Mouse (Mus musculus): Measurements from ENCODE around the gene Amigo1. TPM values are rescaled to one million over a fixed set of nuclear protein-coding genes. Genes with fewer than 3 reads are reported as not detected.
A peak's percentile ranks its signal among the peaks of the same experiment; 100 is the strongest.

Amigo1 gene
- polyA plus RNA-seq (2012; rRNA removed), result 19.5 and 25.0 TPM in 2 replicates

DNA sequence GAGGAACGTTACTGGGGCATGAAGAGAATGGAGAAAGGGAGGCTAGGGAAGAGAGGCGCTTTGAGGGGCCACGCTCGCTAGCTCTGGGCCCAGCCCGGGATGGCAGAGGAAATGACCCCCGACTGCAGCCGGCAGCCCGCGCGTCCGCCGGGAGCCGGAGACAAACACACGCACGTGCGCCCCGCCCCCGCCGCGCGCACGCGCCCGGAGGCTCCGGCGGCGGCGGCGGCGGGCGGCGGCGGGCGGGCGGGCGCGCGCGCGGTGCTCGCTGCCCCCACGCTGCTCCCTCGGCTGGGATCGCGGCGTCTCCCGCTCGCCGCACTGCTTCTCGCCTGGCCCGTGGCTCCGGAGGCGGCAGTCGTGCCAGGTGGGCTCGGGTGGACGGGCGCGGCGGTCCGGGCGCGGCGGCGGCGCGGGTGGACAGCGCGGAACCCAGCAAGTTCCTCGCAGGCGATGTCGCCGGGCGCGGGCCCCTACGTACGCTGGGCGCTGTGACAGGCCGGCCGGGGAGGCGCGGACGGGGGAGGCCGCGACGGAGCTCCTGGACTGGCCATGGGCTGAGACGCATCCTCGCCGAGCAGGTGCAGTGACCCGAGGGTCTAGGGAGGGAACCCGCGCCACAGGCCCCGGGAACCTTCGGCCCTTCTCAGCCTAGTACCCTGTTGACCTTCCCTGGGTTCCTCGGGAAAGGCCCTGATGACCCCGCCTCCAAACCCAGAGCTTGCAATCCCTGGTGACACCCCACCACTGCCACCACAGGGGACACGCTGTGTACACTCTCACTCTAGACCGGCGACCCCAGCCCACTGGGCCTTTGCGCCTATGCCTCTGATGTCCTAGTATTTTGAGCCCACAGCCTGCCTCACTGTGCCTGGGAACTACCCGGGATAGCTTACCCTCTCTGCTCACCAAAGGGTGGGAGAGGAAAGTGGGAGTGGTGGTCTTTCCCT is at the start of gene Amigo1:
Amigo1 (plus strand) TSS at position 238 of the 950 bp plus-strand sequence.
- TF ChIP-seq POLR2A (IDR thresholded peaks at IDR 0.05; ENCODE audit: borderline replicate concordance, extremely low read depth, insufficient read depth, insufficient read length, poor library complexity, severe bottlenecking) (0 out of 2 replicates have a peak, but pooled peaks have one; percentile 8), CTCF (IDR thresholded peaks at IDR 0.05; ENCODE audit: borderline replicate concordance, extremely low read depth, insufficient read depth, insufficient read length) (no peak)
- peak; percentile 78 for DNase-seq (ENCODE audit: low read depth)

DNA sequence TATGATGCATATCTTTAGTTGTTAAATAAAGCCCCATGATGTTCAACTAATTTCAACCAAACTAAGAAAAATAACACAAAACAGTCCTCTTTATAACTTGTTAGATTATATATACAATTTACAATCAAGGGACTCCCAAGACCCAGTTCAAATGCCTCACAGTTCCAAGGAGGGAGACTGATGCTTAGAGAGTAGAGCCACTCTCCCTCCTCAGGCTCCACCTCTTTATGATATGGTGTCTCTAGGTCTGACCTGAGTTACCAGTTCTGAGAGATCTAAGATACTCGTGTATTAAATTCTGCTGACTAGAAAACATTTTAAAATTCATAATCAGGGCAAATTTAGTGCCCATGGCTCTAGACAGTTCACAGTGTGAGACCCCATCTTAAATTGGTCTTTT is 47.0 kb upstream of the Amigo1 start:
- no peak for TF ChIP-seq POLR2A (IDR thresholded peaks at IDR 0.05; ENCODE audit: borderline replicate concordance, extremely low read depth, insufficient read depth, insufficient read length, poor library complexity, severe bottlenecking)
- DNase-seq (ENCODE audit: low read depth), result no peak

DNA sequence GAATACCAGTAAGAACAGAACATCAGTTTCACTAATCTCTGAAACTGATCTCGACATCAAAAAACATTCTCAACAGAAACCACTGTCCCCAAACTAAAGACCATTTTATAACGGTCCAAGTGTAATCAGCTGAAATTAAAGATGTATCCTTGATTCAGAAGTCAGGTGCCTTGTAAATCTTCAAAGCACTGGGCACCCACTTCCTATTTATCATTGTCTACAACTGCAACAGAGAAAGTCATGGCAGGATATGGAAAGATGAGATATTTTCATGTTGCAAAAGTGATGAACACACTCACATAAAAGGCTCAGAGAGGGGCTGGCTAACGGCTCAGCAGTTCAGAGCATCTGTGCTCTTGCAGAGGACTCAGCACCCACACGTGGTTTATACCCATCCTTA is 45.3 kb upstream of the Amigo1 start:
- no peak for TF ChIP-seq CTCF (IDR thresholded peaks at IDR 0.05; ENCODE audit: borderline replicate concordance, extremely low read depth, insufficient read depth, insufficient read length)
- TF ChIP-seq POLR2A (IDR thresholded peaks at IDR 0.05; ENCODE audit: borderline replicate concordance, extremely low read depth, insufficient read depth, insufficient read length, poor library complexity, severe bottlenecking), result no peak
- no peak for DNase-seq (ENCODE audit: low read depth)

GRCm38 (mm10) chr3:108145534-108146445 is 40.3 kb upstream of the Amigo1 start, which contains the start of gene Gnai3:
Gene Gnai3 (minus strand): TSS chr3:108146146.
- peak; percentile 97 for DNase-seq (ENCODE audit: low read depth)
- TF ChIP-seq CTCF (IDR thresholded peaks at IDR 0.05; ENCODE audit: borderline replicate concordance, extremely low read depth, insufficient read depth, insufficient read length) (no peak; the same call in 1 of the 2 replicates), POLR2A (IDR thresholded peaks at IDR 0.05; ENCODE audit: borderline replicate concordance, extremely low read depth, insufficient read depth, insufficient read length, poor library complexity, severe bottlenecking) (peak; percentile 87; the same call in 1 of the 2 replicates)

GRCm38 (mm10) chr3:108146671-108147070 is 39.5 kb upstream of the Amigo1 start:
- DNase-seq (ENCODE audit: low read depth), result no peak
- no peak for TF ChIP-seq POLR2A (IDR thresholded peaks at IDR 0.05; ENCODE audit: borderline replicate concordance, extremely low read depth, insufficient read depth, insufficient read length, poor library complexity, severe bottlenecking)
- TF ChIP-seq CTCF (IDR thresholded peaks at IDR 0.05; ENCODE audit: borderline replicate concordance, extremely low read depth, insufficient read depth, insufficient read length), result no peak

GRCm38 (mm10) chr3:108147386-108148235 is 38.5 kb upstream of the Amigo1 start:
- TF ChIP-seq CTCF (IDR thresholded peaks at IDR 0.05; ENCODE audit: borderline replicate concordance, extremely low read depth, insufficient read depth, insufficient read length) (peak; percentile 85; the same call in 1 of the 2 replicates), POLR2A (IDR thresholded peaks at IDR 0.05; ENCODE audit: borderline replicate concordance, extremely low read depth, insufficient read depth, insufficient read length, poor library complexity, severe bottlenecking) (no peak)
- peak; percentile 95 for DNase-seq (ENCODE audit: low read depth)

DNA sequence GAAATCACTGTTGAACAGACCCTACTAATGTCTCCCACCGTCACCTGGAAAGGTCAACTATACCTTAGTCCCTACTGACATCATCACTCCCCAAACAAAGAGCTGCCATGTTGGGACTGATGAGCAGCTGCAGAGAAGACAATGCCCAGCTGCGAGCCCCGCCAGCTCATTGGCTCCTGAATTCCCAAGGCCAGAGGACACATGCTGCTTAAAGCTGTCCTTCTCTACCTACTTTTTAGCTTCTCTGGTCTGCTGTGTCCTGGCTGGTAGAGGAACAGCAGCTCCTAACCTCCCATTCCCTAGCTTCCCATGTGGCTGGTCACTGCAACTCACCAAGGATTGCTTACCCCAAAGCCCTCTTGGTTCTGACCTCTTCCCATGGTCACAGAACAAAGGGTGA is 33.8 kb upstream of the Amigo1 start:
- no peak for DNase-seq (ENCODE audit: low read depth)
- no peak for TF ChIP-seq POLR2A (IDR thresholded peaks at IDR 0.05; ENCODE audit: borderline replicate concordance, extremely low read depth, insufficient read depth, insufficient read length, poor library complexity, severe bottlenecking)
- no peak for TF ChIP-seq CTCF (IDR thresholded peaks at IDR 0.05; ENCODE audit: borderline replicate concordance, extremely low read depth, insufficient read depth, insufficient read length)

DNA sequence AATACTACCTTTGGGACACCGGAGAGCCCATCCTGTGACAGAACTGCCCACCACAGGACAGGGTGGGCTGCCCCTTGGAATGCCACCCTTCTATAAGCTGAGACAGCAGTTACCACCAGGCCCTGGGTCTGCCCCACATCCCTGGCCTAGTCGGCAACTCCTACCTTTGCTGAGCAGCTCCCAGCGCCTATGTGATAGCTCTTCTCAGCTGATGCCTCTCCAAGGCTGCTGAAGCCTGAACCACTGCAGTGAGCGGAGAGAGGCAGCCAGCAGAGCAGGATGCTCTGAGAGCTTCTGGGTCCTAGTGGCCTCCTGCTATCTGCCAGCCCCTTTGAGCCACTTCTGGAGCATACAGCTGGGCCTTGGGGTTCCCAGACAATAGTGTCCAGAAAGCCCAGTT is 31.5 kb upstream of the Amigo1 start, which contains the start of gene Gpr61:
Gpr61 (minus strand) TSS at position 227 of the 400 bp plus-strand sequence.
- TF ChIP-seq CTCF (IDR thresholded peaks at IDR 0.05; ENCODE audit: borderline replicate concordance, extremely low read depth, insufficient read depth, insufficient read length), result no peak
- no peak for TF ChIP-seq POLR2A (IDR thresholded peaks at IDR 0.05; ENCODE audit: borderline replicate concordance, extremely low read depth, insufficient read depth, insufficient read length, poor library complexity, severe bottlenecking)
- DNase-seq (ENCODE audit: low read depth), result peak; percentile 66

- TF ChIP-seq POLR2A (IDR thresholded peaks at IDR 0.05; ENCODE audit: borderline replicate concordance, extremely low read depth, insufficient read depth, insufficient read length, poor library complexity, severe bottlenecking) (no peak), CTCF (IDR thresholded peaks at IDR 0.05; ENCODE audit: borderline replicate concordance, extremely low read depth, insufficient read depth, insufficient read length) (no peak)
- no peak for DNase-seq (ENCODE audit: low read depth)
These were observed 27.6 kb upstream of the Amigo1 start for GRCm38 (mm10) chr3:108158383-108159037.

DNA sequence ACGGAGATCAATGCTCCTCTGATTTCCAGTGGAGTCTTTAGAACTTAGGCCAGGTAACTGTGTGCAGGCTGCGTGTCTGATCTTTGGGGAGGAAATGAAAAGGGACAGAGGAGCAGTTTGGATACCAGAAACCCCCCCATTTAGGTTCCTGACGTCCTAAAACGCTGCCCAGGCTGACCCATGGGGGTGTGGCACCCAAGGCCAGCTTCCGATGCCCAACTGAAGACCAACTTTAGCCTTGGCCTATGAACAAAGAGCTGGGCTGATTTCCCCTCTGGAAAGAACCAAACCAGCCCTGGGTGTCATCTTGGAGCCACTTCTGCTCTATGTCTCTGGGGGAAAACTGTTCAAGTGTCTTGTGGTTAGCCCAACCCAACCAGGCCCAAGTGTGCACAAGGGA is 22.0 kb upstream of the Amigo1 start:
- no peak for TF ChIP-seq CTCF (IDR thresholded peaks at IDR 0.05; ENCODE audit: borderline replicate concordance, extremely low read depth, insufficient read depth, insufficient read length)
- no peak for TF ChIP-seq POLR2A (IDR thresholded peaks at IDR 0.05; ENCODE audit: borderline replicate concordance, extremely low read depth, insufficient read depth, insufficient read length, poor library complexity, severe bottlenecking)
- DNase-seq (ENCODE audit: low read depth), result no peak
